Mouse (Mus musculus) heart, postnatal 4 days (tissue): ENCODE data around the gene Dnmt3l. TPM values are rescaled to one million over a fixed set of nuclear protein-coding genes. Genes with fewer than 3 reads are reported as not detected.
A peak's percentile ranks its signal among the peaks of the same experiment; 100 is the strongest.
"Not testable (repeated sequence)": the region's sequence is repeated elsewhere in the genome, so short reads cannot be mapped to it uniquely, and the experiment has no call there.

Source experiments
- DNase-seq: peaks from one replicate; pipeline ENCODE4 v3.0.0; 2021
- total RNA-seq, 2 experiments: library from RNA; stranded (reverse); gene quantifications; 2 replicates each; pipeline ENCODE4 v1.2.3; 2021

Gene Dnmt3l
- total RNA-seq, 2 experiments from 2014 or later = not detected

DNA sequence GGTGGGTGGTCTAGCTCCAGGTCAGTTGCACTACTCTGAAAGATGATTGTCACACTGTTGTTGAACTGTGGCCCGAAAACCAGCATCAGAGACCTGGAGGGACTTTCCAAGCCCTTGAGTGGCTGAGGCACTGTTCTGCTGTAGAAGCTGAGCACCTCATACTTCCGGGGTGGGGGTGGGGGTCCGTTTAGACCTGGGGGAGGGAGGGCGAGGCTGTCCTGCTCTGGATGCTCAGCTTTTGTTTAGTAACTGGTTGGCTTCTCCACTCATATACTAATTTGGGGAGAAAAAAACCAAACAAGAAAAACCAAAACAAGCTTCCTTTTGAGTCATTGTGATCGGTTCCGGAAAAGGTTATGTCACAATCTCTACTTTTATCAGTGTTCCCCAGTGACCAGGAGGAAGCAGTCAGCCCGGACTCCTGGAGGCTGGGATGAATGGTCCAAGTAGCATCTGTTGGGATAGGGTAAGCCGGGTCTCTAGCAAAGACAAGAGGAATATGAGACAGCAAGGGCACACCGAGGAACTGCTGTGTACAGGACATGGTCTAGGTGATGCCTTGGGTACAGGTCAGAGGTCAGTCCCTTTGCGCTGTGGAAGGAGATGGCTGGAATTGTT is 44.8 kb downstream of the Dnmt3l start:
- no peak for DNase-seq

DNA sequence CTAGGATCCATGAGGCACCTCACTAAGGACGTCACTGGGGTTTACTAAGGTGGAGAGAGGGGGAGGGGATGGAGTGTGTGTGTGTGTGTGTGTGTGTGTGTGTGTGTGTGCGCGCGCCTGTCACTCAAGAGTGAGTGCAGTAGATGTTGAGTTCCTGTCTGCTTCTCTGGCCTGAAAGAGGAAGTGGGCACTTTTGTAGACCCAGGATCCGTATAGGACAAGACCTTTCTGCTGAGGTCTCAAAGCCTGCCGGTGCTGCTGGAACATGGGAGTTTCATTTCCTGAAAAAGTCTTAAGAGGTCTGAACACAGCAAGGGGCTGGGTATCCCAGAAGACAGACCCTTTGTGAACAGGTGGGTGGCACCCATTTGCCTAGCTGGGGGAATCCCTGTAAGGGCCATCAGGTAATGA is 45.4 kb downstream of the Dnmt3l start:
- no peak for DNase-seq

GRCm38 (mm10) chr10:78090246-78090645 is 48.5 kb downstream of the Dnmt3l start:
- peak; percentile 69 for DNase-seq

DNA sequence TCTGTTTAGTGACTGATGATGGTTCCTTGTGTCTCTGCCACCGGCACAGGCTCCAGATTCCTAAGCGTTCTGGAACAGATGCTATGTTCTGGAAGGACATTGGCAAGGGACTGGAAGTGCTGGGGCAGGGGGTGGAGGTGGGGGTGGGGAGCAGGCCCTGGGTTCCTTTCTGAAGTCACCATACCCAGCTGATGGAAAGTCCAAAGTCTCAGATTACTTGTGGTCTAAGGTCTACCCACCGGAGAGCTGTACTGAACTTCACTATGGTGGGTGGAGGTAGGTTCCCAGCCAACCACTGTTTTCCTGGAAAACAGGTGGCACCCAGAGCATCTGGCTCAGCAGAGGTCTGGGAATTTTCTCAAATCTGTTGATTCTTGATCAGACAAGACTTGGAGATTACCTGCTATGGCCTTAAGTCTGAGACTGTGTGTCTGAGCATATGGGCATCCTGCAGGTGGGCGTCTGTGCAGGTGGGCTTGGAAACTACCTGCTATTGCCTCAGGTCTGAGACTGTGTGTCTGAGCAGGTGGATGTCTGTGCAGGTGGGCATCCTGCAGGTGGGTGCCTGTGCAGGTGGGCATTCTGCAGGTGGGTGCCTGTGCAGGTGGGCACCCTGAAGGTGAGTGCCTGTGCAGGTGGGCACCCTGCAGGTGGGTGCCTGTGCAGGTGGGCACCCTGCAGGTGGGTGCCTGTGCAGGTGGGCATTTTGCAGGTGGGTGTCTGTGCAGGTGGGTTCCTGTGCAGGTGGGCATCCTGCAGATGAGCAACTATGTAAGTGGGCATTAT is 49.2 kb downstream of the Dnmt3l start:
- DNase-seq = no peak

DNA sequence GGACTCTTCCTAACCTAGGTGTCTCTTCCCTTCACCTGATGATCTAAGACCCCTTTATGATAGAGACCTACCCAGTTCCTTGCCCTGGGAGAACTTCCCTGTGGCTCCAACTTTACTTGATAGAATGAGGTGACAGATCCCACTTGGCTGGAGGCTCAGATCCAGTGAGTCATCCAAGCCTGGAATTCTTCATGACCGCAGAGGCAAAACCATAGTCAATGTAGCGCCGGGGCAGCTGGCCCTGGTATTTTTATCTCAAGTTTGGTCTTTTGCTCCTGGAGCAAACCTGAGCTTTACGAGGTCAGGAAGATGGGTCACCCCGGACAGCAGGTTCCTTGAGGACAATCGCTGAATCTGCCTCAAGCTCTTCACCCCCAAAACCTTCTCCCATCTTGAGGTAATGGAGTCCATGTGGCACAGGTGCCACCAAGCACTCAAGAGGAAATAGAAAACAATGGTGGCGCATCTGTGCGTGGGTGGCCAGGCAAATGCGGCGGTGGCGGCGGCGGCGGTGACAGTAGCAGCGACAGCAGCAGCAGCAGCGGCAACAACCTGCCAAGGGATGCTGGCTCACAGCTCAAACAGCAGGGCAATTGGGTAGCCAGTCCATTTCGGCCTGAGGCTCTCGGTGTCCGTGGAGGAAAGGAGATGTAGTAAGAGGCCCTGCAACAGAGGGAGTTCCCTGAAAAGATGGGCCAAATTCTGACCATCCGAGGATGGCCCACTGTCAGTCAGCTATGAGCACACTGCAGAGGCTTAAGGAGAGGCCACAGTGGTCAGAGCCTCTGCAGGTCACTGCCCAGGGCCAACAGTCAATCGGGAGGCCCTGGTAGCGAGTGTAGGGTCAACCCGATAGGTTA is 50.3 kb downstream of the Dnmt3l start:
- DNase-seq = no peak

- DNase-seq = no peak
These were observed 50.9 kb downstream of the Dnmt3l start for GRCm38 (mm10) chr10:78092725-78093029.

DNA sequence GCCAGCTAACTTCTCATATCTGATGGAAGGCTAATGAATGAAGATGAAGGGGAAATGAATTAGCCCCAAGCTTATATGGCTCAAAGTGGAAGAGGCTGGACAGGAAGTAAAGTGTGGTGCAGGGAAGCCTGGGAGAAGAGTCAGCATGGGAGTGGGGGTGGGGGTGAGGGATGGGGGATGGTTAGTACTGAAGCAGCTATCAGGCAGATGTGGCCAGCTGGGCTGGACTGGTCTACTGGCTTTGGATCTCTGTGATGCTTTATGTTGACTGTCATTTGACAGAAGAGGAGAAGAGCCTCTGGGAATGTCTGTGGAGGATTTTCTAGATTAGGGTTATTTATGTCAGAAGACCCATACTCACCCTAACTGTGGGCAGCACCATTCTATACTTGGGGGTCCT is 53.5 kb downstream of the Dnmt3l start:
- DNase-seq = no peak

GRCm38 (mm10) chr10:78095954-78096931 is 54.5 kb downstream of the Dnmt3l start:
- DNase-seq = no peak

- DNase-seq = not testable (repeated sequence)
These were observed 58.1 kb downstream of the Dnmt3l start for GRCm38 (mm10) chr10:78099860-78100259.

DNA sequence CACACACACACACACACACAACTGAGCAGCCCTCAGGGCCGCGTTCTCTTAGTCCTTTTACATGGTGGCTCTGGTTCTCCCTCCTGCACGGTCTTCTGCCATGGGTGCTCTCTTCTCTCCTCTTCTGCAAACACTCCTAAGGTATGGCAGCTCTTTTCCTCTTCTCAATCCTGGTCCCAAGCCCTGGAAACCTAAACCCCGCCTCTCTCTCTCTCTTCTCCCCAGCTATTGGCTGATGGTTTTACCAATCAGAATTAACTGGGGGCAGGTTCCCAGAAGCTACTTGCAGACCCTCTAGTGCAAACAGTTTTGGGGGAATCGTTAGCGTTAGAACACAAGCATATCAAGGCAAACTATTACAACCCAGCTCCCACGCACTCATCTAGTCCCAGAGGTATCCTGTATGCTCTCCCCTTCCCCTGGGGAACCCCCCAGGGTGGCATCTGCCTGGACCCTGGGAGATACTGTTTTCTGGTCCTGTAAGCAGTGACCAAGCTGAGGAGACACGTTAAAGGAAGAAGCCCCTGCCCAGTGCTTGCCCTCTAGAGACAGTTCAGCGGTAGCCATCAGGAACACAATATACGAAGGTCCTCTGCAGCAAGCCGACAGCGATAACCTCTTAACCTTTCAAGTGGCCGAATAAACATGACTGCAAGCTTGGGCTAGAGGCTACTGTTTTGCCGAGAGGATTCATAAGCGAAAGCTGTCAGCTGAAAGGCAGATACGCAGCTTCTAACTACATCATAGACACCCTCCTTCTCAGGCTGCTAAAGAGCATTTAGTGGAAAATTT is 59.4 kb downstream of the Dnmt3l start:
- DNase-seq = no peak

- DNase-seq = no peak
These were observed 63.1 kb downstream of the Dnmt3l start for GRCm38 (mm10) chr10:78104555-78105490.

- DNase-seq = no peak
These were observed 63.8 kb downstream of the Dnmt3l start for GRCm38 (mm10) chr10:78105548-78105947.

Other genes starting within 250 kb of the Dnmt3l start
- gene Gm9639, start 246.9 kb upstream of the Dnmt3l start, total RNA-seq = not detected
- not detected for gene Gm19668, start 242.8 kb upstream of the Dnmt3l start, total RNA-seq
- not detected for gene Gm9507, start 230.1 kb upstream of the Dnmt3l start, total RNA-seq
- not detected for gene Gm2696, start 227.3 kb upstream of the Dnmt3l start, total RNA-seq
- gene Krtap10-4, start 214.9 kb upstream of the Dnmt3l start, total RNA-seq = not detected
- gene Krtap10-10, start 206.0 kb upstream of the Dnmt3l start, total RNA-seq = not detected
- not detected for gene Gm36176, start 195.1 kb upstream of the Dnmt3l start, total RNA-seq
- gene Gm10318, start 189.1 kb upstream of the Dnmt3l start, total RNA-seq = not detected
- not detected for gene Gm3285, start 180.0 kb upstream of the Dnmt3l start, total RNA-seq
- 1 to 10 TPM; 1.6 to 1.8 TPM for gene Lrrc3, start 139.4 kb upstream of the Dnmt3l start, total RNA-seq
- 1 to 10 TPM in 1 of 2 experiments, under 1 TPM in 1; 0.33 to 1.0 TPM for gene Trpm2, start 71.4 kb upstream of the Dnmt3l start, total RNA-seq
- gene 1810043G02Rik, start 63.4 kb upstream of the Dnmt3l start, total RNA-seq = 10 to 100 TPM; 10.5 to 12.6 TPM
- gene Pfkl, start 31.9 kb upstream of the Dnmt3l start, total RNA-seq = 100 to 1,000 TPM; 118 to 133 TPM
- not detected for gene Aire, start 1.7 kb downstream of the Dnmt3l start, total RNA-seq
- 1 to 10 TPM; 3.8 to 4.6 TPM for gene Icosl, start 27.4 kb downstream of the Dnmt3l start, total RNA-seq
- 100 to 1,000 TPM; 198 to 215 TPM for gene D10Jhu81e, start 127.8 kb downstream of the Dnmt3l start, total RNA-seq
- 10 to 100 TPM; 10.2 to 11.0 TPM for gene Pwp2, start 143.2 kb downstream of the Dnmt3l start, total RNA-seq
- 10 to 100 TPM; 43.6 to 45.3 TPM for gene Trappc10, start 202.7 kb downstream of the Dnmt3l start, total RNA-seq